Mouse (Mus musculus): Measurements from ENCODE around the gene Heyl. TPM values are rescaled to one million over a fixed set of nuclear protein-coding genes. Genes with fewer than 3 reads are reported as not detected.

Gene Heyl
- polyA plus RNA-seq, 1 experiment from 2014 or later, result 2.4 TPM

DNA sequence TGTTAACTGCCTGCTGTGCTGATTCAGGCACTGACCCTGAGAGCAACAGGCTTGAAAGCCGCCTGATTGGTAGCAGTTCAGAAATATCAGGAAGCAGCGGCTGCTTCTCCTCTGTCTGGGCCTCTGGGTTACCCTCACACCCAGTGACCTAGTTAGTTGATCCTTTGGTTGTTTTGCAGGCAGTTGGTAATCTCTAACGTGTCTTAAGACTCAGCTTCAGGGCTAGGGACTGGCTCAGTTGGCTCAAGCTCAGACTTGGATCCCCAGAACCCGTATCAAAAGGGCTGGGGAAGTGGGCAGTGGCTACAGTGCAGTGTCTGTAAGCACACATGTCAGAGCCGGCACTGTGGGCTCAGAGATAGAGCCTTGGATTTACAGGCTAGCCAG lies 62.8 kb downstream of the Heyl start:
- ATAC-seq (ENCODE audit: insufficient number of reproducible peaks, low FRiP score, low TSS enrichment, low read depth) (no peak), DNase-seq (ENCODE audit: low spot score) (no peak)
- no peak overlapping the region for H3K4me2 ChIP-seq (ENCODE audit: low read depth, severe bottlenecking)
- no peaks in the 10 kb centered on the region for H3K27me3 ChIP-seq (ENCODE audit: control insufficient read depth, insufficient read depth, low read length)
- 89% methylated on average over 5 of the region's 5 CpGs for WGBS
- no peaks in the 10 kb centered on the region for H3K9me3 ChIP-seq (ENCODE audit: control insufficient read depth, low read length)
- H3K4me1 ChIP-seq (ENCODE audit: control insufficient read depth, insufficient read depth, low read length), result no peaks in the 10 kb centered on the region
- no peak overlapping the region for H3K9ac ChIP-seq (ENCODE audit: low read length)
- no peak overlapping the region for H3K4me3 ChIP-seq (ENCODE audit: low read depth, low read length)
- no peak overlapping the region for H3K27ac ChIP-seq (replicated peaks; ENCODE audit: low read depth, low read length)
- peaks cover 65% of the 10 kb centered on the region for H3K36me3 ChIP-seq (ENCODE audit: control insufficient read depth, insufficient read depth, low read length)

DNA sequence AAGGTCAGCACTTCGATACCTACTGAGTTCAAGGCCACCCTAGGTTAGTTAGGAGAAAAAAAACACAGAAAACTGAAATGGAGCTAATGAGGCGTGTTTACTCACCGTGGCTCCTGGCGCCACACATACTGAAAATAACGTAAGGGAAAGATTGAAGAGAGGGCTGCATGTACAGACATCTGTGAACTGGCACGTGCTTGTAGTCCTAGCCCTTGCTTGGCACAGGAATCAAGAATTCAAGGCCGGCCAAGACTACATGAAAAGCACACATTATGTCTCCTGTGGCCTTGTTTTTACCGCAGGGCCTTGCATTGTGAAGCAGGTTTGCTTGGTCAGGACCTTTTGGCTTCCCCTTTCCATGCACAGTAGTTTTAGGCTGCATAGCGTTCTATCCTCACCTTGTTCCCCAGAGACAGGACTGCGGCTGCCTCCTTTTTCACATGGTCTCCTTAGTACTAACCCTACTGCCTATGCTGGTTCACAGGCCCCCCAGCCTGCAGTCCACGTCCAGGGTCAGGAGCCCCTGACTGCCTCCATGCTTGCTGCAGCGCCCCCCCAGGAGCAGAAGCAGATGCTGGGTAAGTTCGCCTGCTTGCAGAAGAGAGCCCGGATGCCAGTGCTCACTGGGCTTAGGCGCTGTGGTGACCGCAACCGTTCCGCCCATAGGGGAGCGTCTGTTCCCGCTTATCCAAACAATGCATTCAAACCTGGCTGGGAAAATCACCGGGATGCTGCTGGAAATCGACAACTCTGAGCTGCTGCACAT lies 64.0 kb downstream of the Heyl start:
- Histone ChIP-seq H3K9ac (ENCODE audit: low read length) (no peak overlapping the region), H3K4me2 (ENCODE audit: low read depth, severe bottlenecking) (no peak overlapping the region), H3K9me3 (ENCODE audit: control insufficient read depth, low read length) (no peaks in the 10 kb centered on the region), H3K27me3 (ENCODE audit: control insufficient read depth, insufficient read depth, low read length) (no peaks in the 10 kb centered on the region), H3K36me3 (ENCODE audit: control insufficient read depth, insufficient read depth, low read length) (peaks cover 61% of the 10 kb centered on the region), H3K27ac (replicated peaks; ENCODE audit: low read depth, low read length) (no peak overlapping the region), H3K4me1 (ENCODE audit: control insufficient read depth, insufficient read depth, low read length) (no peaks in the 10 kb centered on the region), H3K4me3 (ENCODE audit: low read depth, low read length) (no peak overlapping the region)
- ATAC-seq (ENCODE audit: insufficient number of reproducible peaks, low FRiP score, low TSS enrichment, low read depth), result no peak
- DNase-seq (ENCODE audit: low spot score), result no peak
- 92% methylated on average over 21 of the region's 22 CpGs for WGBS

DNA sequence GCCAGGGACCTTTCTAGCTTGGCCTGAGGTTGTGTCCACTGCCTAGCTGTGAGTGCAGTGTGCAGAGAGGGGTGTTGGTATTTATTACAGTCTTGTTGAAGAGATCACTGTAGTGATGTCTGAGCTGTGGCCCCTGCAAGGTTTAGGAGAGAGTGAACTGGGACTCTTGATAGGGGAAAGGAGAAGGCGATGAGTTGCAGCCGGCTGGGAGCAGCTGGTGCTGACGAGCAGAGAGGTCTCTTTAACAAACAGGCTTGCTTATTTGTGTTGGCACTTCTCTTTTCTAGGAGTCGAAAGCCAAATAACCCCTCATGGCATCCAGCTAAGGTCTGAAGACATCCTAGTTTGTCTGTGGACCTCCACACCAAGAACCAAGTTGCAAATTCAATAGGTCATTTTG lies 64.9 kb downstream of the Heyl start:
- WGBS, result 84% methylated on average over 4 of the region's 4 CpGs
- no peak for ATAC-seq (ENCODE audit: insufficient number of reproducible peaks, low FRiP score, low TSS enrichment, low read depth)

DNA sequence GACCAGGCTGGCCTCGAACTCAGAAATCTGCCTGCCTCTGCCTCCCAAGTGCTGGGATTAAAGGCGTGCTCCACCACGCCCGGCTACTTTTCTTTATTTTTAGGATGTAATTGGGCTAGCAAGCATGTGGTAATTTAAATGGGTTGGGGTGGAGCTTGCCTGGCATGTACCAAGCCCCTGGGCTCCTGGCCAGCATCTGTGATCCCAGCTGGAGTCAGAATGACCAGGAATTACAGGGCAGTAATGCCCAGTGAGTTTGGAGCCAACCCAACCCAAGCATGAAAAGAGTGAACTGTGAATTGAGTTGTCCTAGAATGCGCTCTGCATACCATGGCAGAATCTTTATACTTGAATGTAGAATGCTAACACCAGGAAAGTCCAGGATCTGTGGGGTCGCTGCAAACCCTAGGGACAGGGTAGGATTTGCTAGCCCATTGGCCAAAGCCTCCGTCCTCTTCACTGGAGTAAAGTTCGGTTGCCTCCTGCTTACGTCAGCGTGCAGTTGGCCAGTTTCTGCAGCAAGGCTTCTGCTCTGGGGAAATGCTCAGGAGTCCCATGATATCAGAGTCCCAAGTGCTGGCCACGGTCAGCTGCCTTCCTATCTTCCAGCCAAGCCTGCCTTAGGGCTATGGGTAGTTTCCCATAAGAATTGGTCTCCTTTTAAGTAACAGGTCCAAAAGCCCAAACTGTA lies 65.8 kb downstream of the Heyl start:
- WGBS, result 95% methylated on average over 11 of the region's 11 CpGs

More for the DNA sequence above, 64.9 kb downstream of the Heyl start:
- H3K4me3 ChIP-seq (ENCODE audit: low read depth, low read length), result no peak overlapping the region
- no peaks in the 10 kb centered on the region for H3K27me3 ChIP-seq (ENCODE audit: control insufficient read depth, insufficient read depth, low read length)
- DNase-seq (ENCODE audit: low spot score), result no peak
- peaks cover 61% of the 10 kb centered on the region for H3K36me3 ChIP-seq (ENCODE audit: control insufficient read depth, insufficient read depth, low read length)
- no peaks in the 10 kb centered on the region for H3K9me3 ChIP-seq (ENCODE audit: control insufficient read depth, low read length)
- H3K4me2 ChIP-seq (ENCODE audit: low read depth, severe bottlenecking), result no peak overlapping the region
- no peaks in the 10 kb centered on the region for H3K4me1 ChIP-seq (ENCODE audit: control insufficient read depth, insufficient read depth, low read length)
- H3K9ac ChIP-seq (ENCODE audit: low read length), result no peak overlapping the region
- no peak overlapping the region for H3K27ac ChIP-seq (replicated peaks; ENCODE audit: low read depth, low read length)

More for the DNA sequence above, 65.8 kb downstream of the Heyl start:
- Histone ChIP-seq H3K27ac (replicated peaks; ENCODE audit: low read depth, low read length) (no peak overlapping the region), H3K4me2 (ENCODE audit: low read depth, severe bottlenecking) (no peak overlapping the region), H3K9me3 (ENCODE audit: control insufficient read depth, low read length) (no peaks in the 10 kb centered on the region), H3K4me1 (ENCODE audit: control insufficient read depth, insufficient read depth, low read length) (no peaks in the 10 kb centered on the region), H3K27me3 (ENCODE audit: control insufficient read depth, insufficient read depth, low read length) (no peaks in the 10 kb centered on the region), H3K9ac (ENCODE audit: low read length) (no peak overlapping the region), H3K4me3 (ENCODE audit: low read depth, low read length) (no peak overlapping the region), H3K36me3 (ENCODE audit: control insufficient read depth, insufficient read depth, low read length) (peaks cover 59% of the 10 kb centered on the region)
- DNase-seq (ENCODE audit: low spot score), result no peak
- ATAC-seq (ENCODE audit: insufficient number of reproducible peaks, low FRiP score, low TSS enrichment, low read depth), result no peak

Other genes with a start within 250 kb of the Heyl start
- gene Mycl, start 237.9 kb upstream of the Heyl start, polyA plus RNA-seq (2014; fragmentation: Nextera tagmentation; extraction: Ambion mirVana), result 32.8 and 39.0 TPM in 2 replicates
- gene Trit1, start 217.0 kb upstream of the Heyl start, polyA plus RNA-seq (2014; fragmentation: Nextera tagmentation; extraction: Ambion mirVana), result 16.7 and 21.6 TPM in 2 replicates
- 0.16 and 0.17 TPM in 2 replicates for gene Bmp8b, start 128.4 kb upstream of the Heyl start, polyA plus RNA-seq (2014; fragmentation: Nextera tagmentation; extraction: Ambion mirVana)
- gene Oxct2b, start 117.3 kb upstream of the Heyl start, polyA plus RNA-seq (2014; fragmentation: Nextera tagmentation; extraction: Ambion mirVana), result 0.13 TPM in 1 of 2 replicates, not detected in the other
- 125 and 127 TPM in 2 replicates for gene Ppie, start 93.6 kb upstream of the Heyl start, polyA plus RNA-seq (2014; fragmentation: Nextera tagmentation; extraction: Ambion mirVana)
- 0.17 and 1.7 TPM in 2 replicates for gene Hpcal4, start 50.3 kb upstream of the Heyl start, polyA plus RNA-seq (2014; fragmentation: Nextera tagmentation; extraction: Ambion mirVana)
- not detected in 2 replicates for gene Nt5c1a, start 32.1 kb upstream of the Heyl start, polyA plus RNA-seq (2014; fragmentation: Nextera tagmentation; extraction: Ambion mirVana)
- gene Pabpc4, start 28.8 kb downstream of the Heyl start, polyA plus RNA-seq (2014; fragmentation: Nextera tagmentation; extraction: Ambion mirVana), result 50.5 and 56.2 TPM in 2 replicates
- gene Oxct2a, start 90.1 kb downstream of the Heyl start, polyA plus RNA-seq (2014; fragmentation: Nextera tagmentation; extraction: Ambion mirVana), result not detected in 2 replicates
- 0.24 and 0.31 TPM in 2 replicates for gene Bmp8a, start 109.7 kb downstream of the Heyl start, polyA plus RNA-seq (2014; fragmentation: Nextera tagmentation; extraction: Ambion mirVana)